Mouse (Mus musculus) small intestine, adult 2 months (tissue): ENCODE measurements around the gene E330009J07Rik. TPM values are rescaled to one million over a fixed set of nuclear protein-coding genes. Genes with fewer than 3 reads are reported as not detected.

Experiments used
- H3K27ac ChIP-seq: fragments of 200-500 bp; 2 replicates; pipeline ENCODE4 v1.5.1; 2012; ENCODE audit warnings: low read depth, low read length, control low read depth, inconsistent platforms; ENCODE audit not compliant: insufficient read depth
- H3K27me3 ChIP-seq: fragments of 200-500 bp; 2 replicates; pipeline ENCODE4 v1.6.1; 2012; ENCODE audit warnings: mild to moderate bottlenecking, moderate library complexity, low read length, inconsistent platforms; ENCODE audit not compliant: control insufficient read depth, insufficient read depth
- H3K36me3 ChIP-seq: fragments of 200-500 bp; 2 replicates; pipeline ENCODE4 v1.6.1; 2012; ENCODE audit warnings: mild to moderate bottlenecking, low read length, control low read depth, inconsistent platforms; ENCODE audit not compliant: control insufficient read depth, insufficient read depth
- H3K4me1 ChIP-seq: fragments of 200-500 bp; 2 replicates; pipeline ENCODE4 v1.6.1; 2012; ENCODE audit warnings: low read length, inconsistent platforms, mixed read lengths; ENCODE audit not compliant: control insufficient read depth, insufficient read depth, insufficient read length
- H3K4me3 ChIP-seq: fragments of 200-500 bp; 2 replicates; pipeline ENCODE4 v1.5.1; 2012; ENCODE audit warnings: low read depth, mild to moderate bottlenecking, control low read depth, inconsistent platforms, low read length, moderate library complexity
- CTCF ChIP-seq: fragments of 200-500 bp; IDR thresholded peaks from 2 replicates; pipeline ENCODE4 v1.5.1; 2012; ENCODE audit warnings: low read depth, mild to moderate bottlenecking, control low read depth, inconsistent platforms, low read length, moderate library complexity, mixed read lengths; ENCODE audit not compliant: insufficient replicate concordance, insufficient read length; ENCODE audit errors: extremely low read depth
- POLR2A ChIP-seq: fragments of 200-500 bp; IDR thresholded peaks from 2 replicates; pipeline ENCODE4 v1.6.1; 2012; ENCODE audit warnings: low read depth, mild to moderate bottlenecking, control low read depth, inconsistent platforms, low read length, moderate library complexity
- WGBS: fragments of 180-500 bp; shearing (Covaris S2); methylation state at CpG from one replicate; pipeline ENCODE4 v1.1.7; 2018; 5-methylcytosine and 5-hydroxymethylcytosine counted together
- polyA plus RNA-seq: library from polyadenylated mRNA; depleted of rRNA; stranded (reverse); fragments of >200 nt; gene quantifications from 2 replicates; pipeline ENCODE4 v1.2.3, GENCODE M21; 2012

Gene E330009J07Rik
- polyA plus RNA-seq, 1 experiment, result 2.9 TPM

GRCm38 (mm10) chr6:40435151-40436046 is 536 bp downstream of the E330009J07Rik start:
- H3K27me3 ChIP-seq, result no peaks in the 10 kb centered on the region; the same call in 1 of the 2 replicates
- no peak overlapping the region for H3K27ac ChIP-seq
- no peaks in the 10 kb centered on the region for H3K36me3 ChIP-seq
- H3K4me1 ChIP-seq, result peaks cover 16% of the 10 kb centered on the region; the same call in 1 of the 2 replicates
- 1% methylated on average over 72 of the region's 72 CpGs for WGBS
- TF ChIP-seq POLR2A (no peak), CTCF (no peak)
- H3K4me3 ChIP-seq, result peak overlapping the region; percentile 100

GRCm38 (mm10) chr6:40434697-40435096 is 1.2 kb downstream of the E330009J07Rik start:
- no peaks in the 10 kb centered on the region for H3K36me3 ChIP-seq
- 39% methylated on average over 7 of the region's 7 CpGs for WGBS
- no peak overlapping the region for H3K27ac ChIP-seq
- TF ChIP-seq CTCF, result no peak
- no peak for TF ChIP-seq POLR2A
- peaks cover 18% of the 10 kb centered on the region; the same call in 1 of the 2 replicates for H3K4me1 ChIP-seq
- peak overlapping the region; percentile 100 for H3K4me3 ChIP-seq
- no peaks in the 10 kb centered on the region; the same call in 1 of the 2 replicates for H3K27me3 ChIP-seq

- H3K4me3 ChIP-seq, result no peak overlapping the region
- TF ChIP-seq CTCF, result no peak
- TF ChIP-seq POLR2A, result no peak
- no peaks in the 10 kb centered on the region for H3K27me3 ChIP-seq
- no peaks in the 10 kb centered on the region for H3K36me3 ChIP-seq
- peaks cover 18% of the 10 kb centered on the region; the same call in 1 of the 2 replicates for H3K4me1 ChIP-seq
- 82% methylated on average over 17 of the region's 17 CpGs for WGBS
- peak overlapping the region; percentile 18; the same call in 1 of the 2 replicates for H3K27ac ChIP-seq
Measured at GRCm38 (mm10) chr6:40432346-40433275, 3.3 kb downstream of the E330009J07Rik start.

GRCm38 (mm10) chr6:40431812-40432211 is 4.1 kb downstream of the E330009J07Rik start:
- no peak overlapping the region for H3K4me3 ChIP-seq
- no peak for TF ChIP-seq CTCF
- no peak for TF ChIP-seq POLR2A
- H3K27ac ChIP-seq, result peak overlapping the region; percentile 18; the same call in 1 of the 2 replicates
- H3K27me3 ChIP-seq, result no peaks in the 10 kb centered on the region
- H3K4me1 ChIP-seq, result peaks cover 18% of the 10 kb centered on the region; the same call in 1 of the 2 replicates
- H3K36me3 ChIP-seq, result no peaks in the 10 kb centered on the region

GRCm38 (mm10) chr6:40431356-40431755 is 4.6 kb downstream of the E330009J07Rik start:
- peaks cover 18% of the 10 kb centered on the region; the same call in 1 of the 2 replicates for H3K4me1 ChIP-seq
- peak overlapping the region; percentile 85; the same call in 1 of the 2 replicates for H3K27ac ChIP-seq
- TF ChIP-seq CTCF, result no peak
- no peak for TF ChIP-seq POLR2A
- no peaks in the 10 kb centered on the region for H3K36me3 ChIP-seq
- no peak overlapping the region for H3K4me3 ChIP-seq
- H3K27me3 ChIP-seq, result no peaks in the 10 kb centered on the region
- 21% methylated on average over 4 of the region's 4 CpGs for WGBS

- WGBS, result 35% methylated on average over 3 of the region's 3 CpGs
- TF ChIP-seq CTCF (no peak), POLR2A (no peak)
- peaks cover 15% of the 10 kb centered on the region; the same call in 1 of the 2 replicates for H3K4me1 ChIP-seq
- H3K27me3 ChIP-seq, result no peaks in the 10 kb centered on the region
- no peaks in the 10 kb centered on the region for H3K36me3 ChIP-seq
- H3K27ac ChIP-seq, result peak overlapping the region; percentile 85
- H3K4me3 ChIP-seq, result no peak overlapping the region
Measured at GRCm38 (mm10) chr6:40430878-40431277, 5.1 kb downstream of the E330009J07Rik start.

GRCm38 (mm10) chr6:40430251-40430650 is 5.7 kb downstream of the E330009J07Rik start:
- 0 out of 2 replicates have a peak overlapping the region, but pooled peaks have one; percentile 4 for H3K27ac ChIP-seq
- TF ChIP-seq CTCF (no peak), POLR2A (no peak)
- no peak overlapping the region for H3K4me3 ChIP-seq
- H3K36me3 ChIP-seq, result no peaks in the 10 kb centered on the region
- no peaks in the 10 kb centered on the region for H3K27me3 ChIP-seq
- peaks cover 15% of the 10 kb centered on the region; the same call in 1 of the 2 replicates for H3K4me1 ChIP-seq
- WGBS, result 64% methylated on average over 3 of the region's 3 CpGs
